ENCODE assay signal across 10 mouse cellular contexts in the genomic region with DNA sequence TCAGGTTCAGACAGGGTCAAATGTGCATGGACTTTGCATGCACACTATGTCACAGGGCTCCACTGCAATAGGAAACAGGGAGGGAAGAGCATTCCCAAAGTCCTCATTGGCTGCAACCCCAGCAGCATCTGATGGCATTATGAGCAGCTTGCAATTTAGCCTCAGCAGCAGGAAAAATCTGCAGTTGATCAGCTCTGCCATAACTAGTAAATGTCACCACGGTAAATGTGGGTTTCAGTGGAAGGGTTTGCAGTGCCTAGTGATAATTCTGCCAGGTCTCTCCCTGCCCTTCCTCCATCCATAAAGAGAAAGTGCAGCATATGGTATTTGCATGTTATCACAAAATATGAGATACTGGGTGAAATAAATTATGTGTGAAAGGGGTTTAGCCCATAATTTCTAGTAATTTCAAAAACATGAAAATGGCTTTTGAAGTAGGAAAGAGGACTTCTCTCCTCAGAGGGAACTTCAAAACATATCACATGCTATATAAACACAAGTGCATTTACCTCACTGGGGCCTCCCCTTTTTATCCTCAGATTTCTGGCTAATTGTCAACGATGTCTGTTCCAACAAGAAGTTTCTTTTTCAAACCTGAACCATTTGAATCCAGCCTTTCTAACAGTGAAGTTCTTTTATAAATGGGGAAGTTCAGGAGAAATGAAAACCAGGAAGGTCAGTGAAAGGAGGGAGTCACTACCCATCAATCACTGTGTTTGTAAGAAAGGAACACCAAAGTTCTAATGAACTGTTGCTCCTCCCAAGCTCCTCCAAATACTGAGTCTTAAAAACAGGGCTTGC.
DNase-seq lines count a peak whose midpoint lies in the region; ATAC-seq and TF ChIP-seq lines count a peak whose summit lies in the region.
"Had no signal": no experiment of that assay in that cellular context is flagged by ENCODE, and none has a peak within 500 bp of the region (broad histone marks: within the 10 kb centered on the region; RNA-seq: fewer than 3 reads in every experiment).

No protein-coding gene starts in this region.

- no peaks in the 10 kb centered on the region for H3K9me3 ChIP-seq in forebrain, embryonic 14.5 days (replicated peaks; ENCODE audit: control insufficient read depth, low read length)
- no peaks in the 10 kb centered on the region for H3K9me3 ChIP-seq in forebrain, postnatal 0 days (ENCODE audit: low read length)
- no peaks in the 10 kb centered on the region for H3K9me3 ChIP-seq in lung, embryonic 14.5 days (ENCODE audit: low read depth, low read length)
- no peaks in the 10 kb centered on the region for H3K9me3 ChIP-seq in neural tube, embryonic 15.5 days (replicated peaks)
- H3K9me3 ChIP-seq: midbrain, embryonic 10.5 days had no signal

- no peak overlapping the region for H3K9ac ChIP-seq in forebrain, embryonic 14.5 days (ENCODE audit: low read length)
- H3K9ac ChIP-seq in forebrain, postnatal 0 days = no peak overlapping the region
- no peak overlapping the region for H3K9ac ChIP-seq in lung, embryonic 14.5 days
- no peak overlapping the region for H3K9ac ChIP-seq in neural tube, embryonic 15.5 days (replicated peaks)

- no peak for TF ChIP-seq CTCF in forebrain, postnatal 0 days (IDR thresholded peaks at IDR 0.05; ENCODE audit: low read depth)
- no peak for TF ChIP-seq CTCF in lung, embryonic 14.5 days (IDR thresholded peaks at IDR 0.05; ENCODE audit: low read depth)

- H3K4me2 ChIP-seq in forebrain, embryonic 14.5 days (ENCODE audit: low read length) = no peak overlapping the region
- no peak overlapping the region for H3K4me2 ChIP-seq in forebrain, postnatal 0 days (ENCODE audit: low read depth)
- H3K4me2 ChIP-seq in lung, embryonic 14.5 days = 0 out of 2 replicates have a peak overlapping the region, but pooled peaks have one; percentile 4
- H3K4me2 ChIP-seq in neural tube, embryonic 15.5 days = no peak overlapping the region

- ATAC-seq in forebrain, embryonic 14.5 days = peak; percentile 73
- no peak for ATAC-seq in forebrain, postnatal 0 days
- peak; percentile 78; the same call in 1 of the 2 replicates for ATAC-seq in lung, embryonic 14.5 days (ENCODE audit: insufficient read depth)
- ATAC-seq in neural tube, embryonic 15.5 days (ENCODE audit: low FRiP score) = peak; percentile 50; the same call in 1 of the 2 replicates
- no peak for ATAC-seq in megakaryocyte progenitor cell, adult 5-6 weeks (replicated peaks; ENCODE audit: poor library complexity)

- H3K4me1 ChIP-seq in forebrain, embryonic 14.5 days (ENCODE audit: control insufficient read depth, insufficient read depth, low read length) = peaks cover 10% of the 10 kb centered on the region
- H3K4me1 ChIP-seq in forebrain, postnatal 0 days (ENCODE audit: insufficient read depth) = no peaks in the 10 kb centered on the region
- peaks cover 15% of the 10 kb centered on the region; the same call in 1 of the 2 replicates for H3K4me1 ChIP-seq in lung, embryonic 14.5 days (ENCODE audit: insufficient read depth)
- H3K4me1 ChIP-seq in neural tube, embryonic 15.5 days = peaks cover 12% of the 10 kb centered on the region
- H3K4me1 ChIP-seq: midbrain, embryonic 10.5 days had no signal

- H3K27me3 ChIP-seq in forebrain, embryonic 14.5 days (replicated peaks; ENCODE audit: control insufficient read depth, insufficient read depth, low read length) = no peaks in the 10 kb centered on the region
- H3K27me3 ChIP-seq in forebrain, postnatal 0 days (ENCODE audit: insufficient read depth, low read length) = no peaks in the 10 kb centered on the region
- no peaks in the 10 kb centered on the region for H3K27me3 ChIP-seq in lung, embryonic 14.5 days (ENCODE audit: insufficient read depth, low read length)
- no peaks in the 10 kb centered on the region for H3K27me3 ChIP-seq in neural tube, embryonic 15.5 days (replicated peaks)

- H3K36me3 ChIP-seq in forebrain, embryonic 14.5 days (ENCODE audit: control insufficient read depth, insufficient read depth, low read length) = no peaks in the 10 kb centered on the region
- H3K36me3 ChIP-seq in forebrain, postnatal 0 days (ENCODE audit: insufficient read depth) = no peaks in the 10 kb centered on the region
- H3K36me3 ChIP-seq in lung, embryonic 14.5 days (ENCODE audit: insufficient read depth) = no peaks in the 10 kb centered on the region
- H3K36me3 ChIP-seq in neural tube, embryonic 15.5 days = no peaks in the 10 kb centered on the region
- H3K36me3 ChIP-seq: midbrain, embryonic 10.5 days had no signal

- H3K4me3 ChIP-seq in forebrain, embryonic 14.5 days (ENCODE audit: low read depth, low read length) = no peak overlapping the region
- H3K4me3 ChIP-seq in forebrain, postnatal 0 days (ENCODE audit: low read depth, low read length) = no peak overlapping the region
- H3K4me3 ChIP-seq in lung, embryonic 14.5 days (ENCODE audit: low read depth, low read length) = no peak overlapping the region
- no peak overlapping the region for H3K4me3 ChIP-seq in neural tube, embryonic 15.5 days (replicated peaks)
- H3K4me3 ChIP-seq: midbrain, embryonic 10.5 days had no signal

- DNase-seq in forebrain, embryonic 14.5 days (ENCODE audit: low spot score) = peak; percentile 62
- DNase-seq in forebrain, postnatal 0 days = no peak
- DNase-seq in lung, embryonic 14.5 days = peak; percentile 69
- DNase-seq in lung, postnatal 25 days (ENCODE audit: low spot score) = no peak
- DNase-seq in embryo, embryonic 11 days = peak; percentile 31
- DNase-seq in ovary, postnatal 36 days (ENCODE audit: low spot score) = no peak
- DNase-seq: adrenal gland, adult 2 months had no signal

- no peak overlapping the region for H3K27ac ChIP-seq in forebrain, embryonic 14.5 days (ENCODE audit: low read depth, low read length)
- H3K27ac ChIP-seq in forebrain, postnatal 0 days (ENCODE audit: low read depth, low read length) = no peak overlapping the region
- H3K27ac ChIP-seq in lung, embryonic 14.5 days (ENCODE audit: low read depth) = peak overlapping the region; percentile 30; the same call in 1 of the 2 replicates
- H3K27ac ChIP-seq in neural tube, embryonic 15.5 days (replicated peaks) = no peak overlapping the region
- H3K27ac ChIP-seq: midbrain, embryonic 10.5 days had no signal

- 26% methylated on average over 2 of the region's 2 CpGs for WGBS in forebrain, embryonic 14.5 days
- WGBS in forebrain, postnatal 0 days = 26% methylated on average over 2 of the region's 2 CpGs
- WGBS in lung, embryonic 14.5 days = 24% methylated on average over 2 of the region's 2 CpGs
- WGBS in neural tube, embryonic 15.5 days = 38% methylated on average over 2 of the region's 2 CpGs

Comparison
In these comparisons a context has a peak if more than half of its experiments do, and no peak if none do; other contexts are left out.
1. ATAC-seq: peak in forebrain, embryonic 14.5 days (single experiment), lung, embryonic 14.5 days (single experiment) and neural tube, embryonic 15.5 days (single experiment); none in forebrain, postnatal 0 days (single experiment) and megakaryocyte progenitor cell, adult 5-6 weeks (single experiment).
2. DNase-seq: peak in forebrain, embryonic 14.5 days (single experiment), lung, embryonic 14.5 days (single experiment) and embryo, embryonic 11 days (single experiment); none in forebrain, postnatal 0 days (single experiment), lung, postnatal 25 days (single experiment) and ovary, postnatal 36 days (single experiment).